Mouse (Mus musculus) T-helper 2 cell (primary cell): ENCODE data around the gene Hist1h2bh.

Experiments
- in situ Hi-C: fragments of 300-600 bp; cut with MboI, MseI; formaldehyde crosslinking; loops from one replicate; pipeline ENCODE4 v1.15.1; 2025; ENCODE audit warnings: high pct_unique_total_duplicates

Gene Hist1h2bh

DNA sequence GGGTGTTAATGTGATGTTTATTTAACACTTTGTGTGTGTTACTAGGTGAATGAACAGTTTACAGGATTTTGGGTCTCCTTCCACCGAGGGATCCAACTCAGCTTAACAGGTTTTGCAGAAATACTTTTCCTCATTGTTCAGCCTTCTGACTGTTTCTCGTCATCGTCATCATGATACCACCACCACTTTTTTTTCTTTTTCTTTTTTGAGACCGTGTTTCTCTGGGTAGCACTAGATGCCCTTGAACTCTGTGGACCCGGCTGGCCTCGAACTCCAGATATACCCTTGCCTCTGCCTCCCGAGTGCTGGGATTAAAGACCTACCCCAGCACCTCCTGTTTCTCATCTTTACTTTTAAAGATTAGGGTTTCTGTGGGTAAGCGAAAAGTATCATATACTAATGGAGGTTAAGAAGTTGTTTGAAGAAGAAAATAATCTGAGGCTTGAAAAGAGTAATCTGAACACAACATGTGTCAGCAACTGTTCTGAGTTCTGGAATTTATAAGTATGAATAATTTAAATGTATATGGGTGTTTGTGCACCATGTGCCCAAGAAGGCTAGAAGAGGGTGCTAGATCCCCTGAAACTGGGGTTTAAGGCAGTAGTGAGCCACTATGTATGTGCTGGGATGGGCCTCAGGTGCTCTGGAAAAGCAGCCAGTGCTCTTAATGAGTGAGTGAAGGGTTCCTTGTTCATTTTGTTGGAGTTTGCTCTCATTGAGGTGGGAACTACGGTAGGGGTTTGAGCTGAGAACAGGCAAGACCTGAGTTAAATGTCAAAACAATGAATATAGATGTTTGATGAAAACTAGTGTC, 10.7 kb downstream of the Hist1h2bh start:
- in situ Hi-C loops: loop anchor here (10.0 kb wide), 1 partner anchor 1488 kb away; the partner anchor contains the start of genes Hist1h2ag, Hist1h2bj and Hist1h4i

DNA sequence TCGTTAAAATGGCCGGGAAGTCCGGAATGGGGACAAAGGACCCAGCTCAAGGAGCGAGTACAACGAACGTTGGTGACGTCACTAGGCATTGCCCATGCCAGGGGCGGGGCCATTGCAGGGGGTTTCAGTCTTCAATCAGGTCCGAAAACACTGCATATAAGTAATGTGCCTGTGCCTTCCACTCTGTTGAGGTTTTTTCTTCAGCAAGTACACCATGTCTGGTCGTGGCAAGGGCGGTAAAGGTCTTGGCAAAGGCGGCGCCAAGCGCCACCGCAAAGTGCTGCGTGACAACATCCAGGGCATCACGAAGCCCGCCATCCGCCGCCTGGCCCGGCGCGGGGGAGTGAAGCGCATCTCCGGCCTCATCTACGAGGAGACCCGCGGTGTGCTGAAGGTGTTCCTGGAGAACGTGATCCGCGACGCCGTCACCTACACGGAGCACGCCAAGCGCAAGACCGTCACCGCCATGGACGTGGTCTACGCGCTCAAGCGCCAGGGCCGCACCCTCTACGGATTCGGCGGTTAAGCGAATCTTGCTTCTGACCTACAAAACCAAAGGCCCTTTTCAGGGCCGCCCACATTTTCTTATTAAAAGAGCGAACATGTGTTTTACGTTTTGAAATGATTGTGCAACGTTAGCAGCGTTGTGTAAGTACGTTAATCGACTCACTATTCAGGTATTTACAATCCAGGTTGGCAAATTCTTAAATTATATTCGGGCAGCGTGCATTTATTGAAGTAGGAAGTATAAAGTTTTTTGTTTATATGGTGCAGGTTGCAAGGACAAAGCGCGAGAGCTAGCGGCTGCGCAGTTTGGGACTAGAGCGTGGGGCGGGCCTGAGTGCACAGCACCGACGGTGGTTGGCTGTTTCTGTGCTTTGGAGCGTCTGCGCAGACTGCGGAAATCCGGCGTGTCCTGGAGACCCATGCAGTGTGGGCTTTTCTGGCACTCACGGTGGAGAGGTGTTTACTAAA, 12.0 kb downstream of the Hist1h2bh start, which contains the start of gene Hist1h4h:
Hist1h4h (plus strand) TSS at position 150 of the 975 bp plus-strand sequence.
- in situ Hi-C loops: loop anchor here (10.0 kb wide), 1 partner anchor 1486 kb away; the partner anchor contains the start of genes Hist1h2ag, Hist1h2bj and Hist1h4i

DNA sequence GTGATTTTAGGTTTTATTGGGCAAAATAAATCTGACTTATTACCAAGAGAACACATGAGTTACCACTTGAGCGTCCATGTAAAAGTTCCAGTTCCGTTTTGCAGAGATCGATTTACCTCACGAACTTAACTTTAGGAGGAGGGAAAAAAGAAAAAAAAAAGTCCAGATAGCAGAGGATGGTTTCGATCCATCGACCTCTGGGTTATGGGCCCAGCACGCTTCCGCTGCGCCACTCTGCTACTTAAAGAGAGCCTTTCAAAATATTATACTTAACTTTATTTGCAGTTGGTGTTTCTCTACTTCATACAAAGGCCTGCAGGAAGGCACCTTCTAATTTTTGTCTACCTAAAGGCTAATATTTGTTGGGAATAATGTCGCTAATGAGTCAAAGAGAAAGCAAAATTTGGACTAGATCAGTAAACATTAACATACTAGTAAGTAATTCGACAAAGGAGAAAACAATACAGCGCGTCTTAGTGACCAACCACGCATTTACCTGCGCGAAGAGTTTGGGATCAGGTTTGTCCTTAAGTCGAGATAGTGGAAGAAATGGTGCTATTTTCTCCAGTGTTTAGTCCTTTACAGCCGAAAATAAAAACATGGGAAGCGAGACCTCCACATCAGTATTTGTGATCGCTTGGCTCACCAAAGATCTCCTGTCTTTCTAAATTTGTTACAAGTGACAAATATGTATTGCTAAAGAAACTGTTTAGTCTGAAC, 12.9 kb downstream of the Hist1h2bh start:
- in situ Hi-C loops: loop anchor here (10.0 kb wide), 1 partner anchor 1486 kb away; the partner anchor contains the start of genes Hist1h2ag, Hist1h2bj and Hist1h4i

DNA sequence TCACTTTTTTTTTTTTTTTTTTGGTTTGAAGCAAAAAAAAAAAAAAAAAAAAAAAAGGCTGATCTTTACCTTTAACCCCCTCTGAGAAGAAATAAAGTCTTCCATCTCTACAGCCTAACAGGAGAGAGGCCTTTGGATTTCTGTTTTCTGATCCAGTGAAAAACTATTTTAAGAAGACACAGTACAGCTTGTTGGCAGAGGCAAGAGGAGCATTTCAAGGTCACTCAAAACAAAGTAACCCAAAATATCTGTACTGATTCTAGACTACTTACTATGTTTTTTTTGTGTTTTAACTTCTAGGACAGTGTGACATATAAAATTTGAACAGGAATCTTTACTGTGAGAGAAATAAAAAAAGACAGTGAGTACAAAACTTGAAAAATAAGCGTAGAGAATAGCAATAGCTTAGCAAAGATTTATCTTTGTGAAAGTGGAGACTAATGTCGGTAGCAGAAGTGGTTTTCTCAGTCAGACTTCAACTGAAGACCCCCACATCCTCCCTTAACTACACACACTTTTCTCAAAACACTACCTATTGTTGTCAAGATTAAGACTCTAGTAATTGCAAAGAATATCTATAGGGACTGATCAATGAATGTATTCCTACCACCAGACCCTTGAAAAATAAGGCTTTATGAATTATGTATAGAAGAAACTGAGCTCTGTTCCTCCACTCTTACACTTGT, 13.6 kb downstream of the Hist1h2bh start:
- in situ Hi-C loops: loop anchor here (5.0 to 10.0 kb wide), 2 partner anchors 232 to 1485 kb away; partner anchors contain the start of genes Hist1h2ag, Hist1h2bj and Hist1h4i

DNA sequence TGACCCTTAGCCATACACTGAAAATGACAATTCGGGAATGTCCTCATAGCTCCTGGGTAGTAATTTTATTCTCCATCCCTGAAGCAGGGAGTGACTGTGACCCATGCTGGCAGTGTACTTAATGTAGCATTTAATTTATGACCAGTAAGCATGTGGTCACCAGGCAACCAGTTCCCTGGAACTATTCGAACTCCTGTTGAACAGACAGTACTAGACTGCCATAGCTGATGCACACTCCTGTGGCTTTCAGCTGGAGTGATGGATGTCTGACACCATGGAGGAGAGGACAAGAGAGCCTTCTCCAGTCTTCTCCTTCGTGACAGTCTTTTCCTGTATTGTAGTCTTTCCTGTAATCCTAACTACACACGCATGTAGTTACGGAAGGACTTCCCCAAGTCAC, 14.2 kb downstream of the Hist1h2bh start:
- in situ Hi-C loops: loop anchor here (5.0 kb wide), 1 partner anchor 232 kb away; no protein-coding TSS in a partner anchor

DNA sequence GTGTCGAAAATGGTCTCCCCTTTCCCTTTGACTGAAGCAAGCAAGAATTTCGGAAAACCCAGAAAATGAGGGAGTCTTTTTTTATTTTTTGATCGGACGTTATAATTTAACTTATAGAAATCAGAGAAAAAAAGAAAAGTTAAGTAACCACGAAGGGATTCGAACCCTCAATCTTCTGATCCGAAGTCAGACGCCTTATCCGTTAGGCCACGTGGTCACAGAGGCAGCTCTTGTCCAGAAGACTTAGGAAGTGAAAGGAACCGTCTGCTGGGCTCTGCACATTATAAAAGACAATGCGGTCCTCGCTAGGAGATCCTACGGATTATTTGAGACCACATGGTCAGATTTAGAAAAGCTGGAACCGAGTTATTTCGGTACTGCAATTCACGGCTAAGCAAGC, 16.9 kb downstream of the Hist1h2bh start:
- in situ Hi-C loops: loop anchor here (5.0 kb wide), 1 partner anchor 229 kb away; no protein-coding TSS in a partner anchor

DNA sequence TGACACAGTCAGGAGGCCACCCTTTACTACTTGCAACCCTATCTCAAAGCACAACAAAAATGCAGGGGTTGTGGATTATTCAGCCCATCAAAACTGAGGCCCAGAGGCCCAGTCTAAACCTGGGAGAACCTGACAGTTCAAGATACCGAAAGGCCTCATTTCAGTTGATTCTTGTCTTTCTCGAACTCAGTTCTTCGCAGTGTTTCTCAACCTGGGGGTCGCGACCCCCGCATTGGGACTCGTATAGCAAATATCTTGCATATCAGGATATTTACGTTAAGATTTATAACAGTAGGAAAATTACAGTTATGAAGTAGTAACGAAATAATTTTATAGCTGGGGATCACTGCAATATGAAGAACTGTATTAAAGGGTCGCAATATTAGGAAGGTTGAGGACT, 17.3 kb downstream of the Hist1h2bh start:
- in situ Hi-C loops: loop anchor here (5.0 kb wide), 1 partner anchor 229 kb away; no protein-coding TSS in a partner anchor

DNA sequence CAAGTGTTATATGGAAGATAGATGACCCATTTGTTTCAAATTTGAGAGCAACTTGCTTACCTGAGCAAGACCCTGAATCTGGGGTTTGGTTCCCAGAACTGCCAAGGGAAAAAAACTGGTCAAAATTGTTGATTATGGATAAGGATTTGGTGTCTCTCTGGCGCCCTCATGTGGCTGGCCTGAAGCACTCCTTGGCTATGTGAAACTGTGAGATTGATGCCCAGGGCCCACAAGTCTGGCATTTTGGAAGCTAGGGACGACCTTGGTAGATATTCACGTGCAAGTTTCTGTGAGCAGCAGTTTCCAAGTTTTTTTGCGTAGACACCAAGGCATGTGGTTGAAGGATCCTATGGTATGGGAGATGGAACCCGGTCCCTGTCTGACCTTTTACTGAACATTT, 18.5 kb downstream of the Hist1h2bh start:
- in situ Hi-C loops: loop anchor here (5.0 kb wide), 2 partner anchors 227 to 1607 kb away; no protein-coding TSS in a partner anchor

DNA sequence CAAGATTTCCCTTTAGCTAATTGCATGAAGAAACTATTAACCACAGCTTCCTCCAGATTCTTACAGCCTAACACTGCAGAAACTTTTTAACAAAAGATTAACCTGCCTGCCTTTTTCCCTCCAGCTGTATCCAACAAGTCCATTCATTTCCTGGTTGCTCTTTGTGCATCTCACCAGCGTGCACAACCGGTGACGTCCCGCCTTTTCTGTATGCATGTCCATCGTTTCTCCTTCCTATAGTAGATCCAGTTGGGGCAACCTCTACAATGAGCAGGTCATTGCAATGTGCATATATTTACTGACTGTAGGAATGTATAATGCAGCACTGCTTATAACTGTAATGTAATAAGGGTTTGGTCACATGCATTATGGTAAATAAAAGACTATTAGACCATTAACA, 19.2 kb downstream of the Hist1h2bh start:
- in situ Hi-C loops: loop anchor here (5.0 kb wide), 1 partner anchor 1607 kb away; no protein-coding TSS in a partner anchor

DNA sequence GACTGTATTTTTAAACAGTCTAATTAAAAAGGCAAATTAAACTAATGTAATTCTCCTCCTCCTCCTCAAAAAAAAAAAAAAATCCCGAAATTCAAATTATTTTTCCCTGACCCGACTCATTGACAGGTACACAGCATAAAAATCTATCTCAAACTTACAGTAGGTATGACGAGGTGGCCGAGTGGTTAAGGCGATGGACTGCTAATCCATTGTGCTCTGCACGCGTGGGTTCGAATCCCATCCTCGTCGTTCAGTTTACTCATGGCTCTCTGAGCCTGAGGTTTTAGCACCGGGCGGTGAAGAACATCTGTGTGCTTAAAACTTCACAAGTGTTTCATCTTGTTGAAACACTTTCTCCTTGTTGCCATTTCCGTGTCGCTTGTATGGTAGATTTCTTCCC, 21.5 kb downstream of the Hist1h2bh start:
- in situ Hi-C loops: loop anchor here (5.0 kb wide), 1 partner anchor 1604 kb away; no protein-coding TSS in a partner anchor

DNA sequence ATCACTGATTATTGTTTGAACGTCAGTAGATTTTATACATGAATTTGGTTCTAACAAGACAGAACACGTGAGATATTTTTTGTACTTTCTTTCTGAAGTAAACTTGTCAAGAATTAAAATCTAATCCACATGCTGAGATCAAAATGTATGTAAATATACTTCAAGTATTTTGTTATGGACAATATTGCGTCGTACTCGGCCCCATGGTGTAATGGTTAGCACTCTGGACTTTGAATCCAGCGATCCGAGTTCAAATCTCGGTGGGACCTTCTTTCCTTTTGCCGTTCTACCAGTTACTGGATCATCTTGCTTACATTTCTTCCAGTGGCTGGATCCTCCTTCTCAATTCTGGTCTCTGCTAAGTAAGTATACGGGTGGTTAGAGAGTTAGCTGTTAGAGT, 23.8 kb downstream of the Hist1h2bh start:
- in situ Hi-C loops: loop anchor here (5.0 kb wide), 1 partner anchor 87 kb away; no protein-coding TSS in a partner anchor

DNA sequence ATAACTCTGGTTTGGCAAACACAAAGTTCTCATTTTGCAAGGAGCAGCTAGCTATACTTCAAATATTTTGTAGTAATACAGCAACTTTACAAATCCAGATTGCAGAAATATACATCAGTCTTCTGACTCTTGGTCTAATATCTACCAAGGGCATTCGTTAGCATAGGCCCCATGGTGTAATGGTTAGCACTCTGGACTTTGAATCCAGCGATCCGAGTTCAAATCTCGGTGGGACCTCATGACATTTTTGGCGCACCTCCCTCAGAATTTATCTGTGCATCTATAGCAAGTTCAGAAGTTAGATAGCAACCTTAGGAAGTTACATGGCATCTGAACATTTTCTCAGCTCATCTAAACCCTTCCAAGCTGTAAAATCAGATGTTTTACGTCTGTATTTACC, 24.3 kb downstream of the Hist1h2bh start:
- in situ Hi-C loops: loop anchor here (5.0 kb wide), 1 partner anchor 87 kb away; no protein-coding TSS in a partner anchor

DNA sequence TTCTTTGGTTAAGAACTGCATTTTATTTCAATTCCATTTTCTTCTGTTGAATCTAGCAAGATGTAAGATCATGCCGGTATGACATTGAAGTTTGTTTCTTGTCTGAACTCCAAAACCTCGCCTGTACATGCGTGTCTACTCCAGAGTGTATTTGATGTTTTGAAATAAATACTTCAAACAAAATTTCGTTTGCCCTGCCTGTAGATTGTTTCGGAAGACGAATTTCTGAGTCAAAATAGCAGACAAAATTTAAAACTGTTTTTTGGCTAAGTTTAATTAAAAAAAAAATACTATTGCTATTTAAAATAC, 24.9 kb downstream of the Hist1h2bh start:
- in situ Hi-C loops: loop anchor here (5.0 kb wide), 1 partner anchor 86 kb away; no protein-coding TSS in a partner anchor

DNA sequence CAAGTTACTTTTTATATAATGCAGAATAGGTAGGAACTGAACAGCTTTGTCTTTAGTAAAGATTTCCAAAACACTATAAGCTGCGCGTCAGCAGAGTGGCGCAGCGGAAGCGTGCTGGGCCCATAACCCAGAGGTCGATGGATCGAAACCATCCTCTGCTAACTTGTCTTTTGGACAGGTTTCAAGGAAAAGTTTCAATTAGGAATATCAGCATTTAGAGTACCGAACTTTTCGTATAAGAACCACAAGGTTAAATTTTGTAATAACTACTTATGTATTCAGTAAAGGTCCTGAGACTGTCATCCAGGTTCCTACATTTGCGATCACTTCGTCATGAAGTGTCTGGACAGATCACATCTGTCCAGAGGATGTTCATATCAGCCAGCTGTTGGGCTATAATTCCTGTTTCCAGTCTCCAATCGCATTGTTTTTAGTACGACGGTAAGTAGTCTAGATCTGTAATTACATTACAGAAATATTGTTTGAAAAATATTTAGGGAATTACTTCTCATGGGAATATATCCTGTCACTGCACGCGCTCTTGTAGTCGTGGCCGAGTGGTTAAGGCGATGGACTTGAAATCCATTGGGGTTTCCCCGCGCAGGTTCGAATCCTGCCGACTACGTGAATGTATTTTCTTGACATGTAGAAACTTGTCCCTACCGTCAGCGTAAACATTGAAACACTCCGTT, 25.4 kb downstream of the Hist1h2bh start:
- in situ Hi-C loops: loop anchor here (5.0 kb wide), 1 partner anchor 85 kb away; no protein-coding TSS in a partner anchor

DNA sequence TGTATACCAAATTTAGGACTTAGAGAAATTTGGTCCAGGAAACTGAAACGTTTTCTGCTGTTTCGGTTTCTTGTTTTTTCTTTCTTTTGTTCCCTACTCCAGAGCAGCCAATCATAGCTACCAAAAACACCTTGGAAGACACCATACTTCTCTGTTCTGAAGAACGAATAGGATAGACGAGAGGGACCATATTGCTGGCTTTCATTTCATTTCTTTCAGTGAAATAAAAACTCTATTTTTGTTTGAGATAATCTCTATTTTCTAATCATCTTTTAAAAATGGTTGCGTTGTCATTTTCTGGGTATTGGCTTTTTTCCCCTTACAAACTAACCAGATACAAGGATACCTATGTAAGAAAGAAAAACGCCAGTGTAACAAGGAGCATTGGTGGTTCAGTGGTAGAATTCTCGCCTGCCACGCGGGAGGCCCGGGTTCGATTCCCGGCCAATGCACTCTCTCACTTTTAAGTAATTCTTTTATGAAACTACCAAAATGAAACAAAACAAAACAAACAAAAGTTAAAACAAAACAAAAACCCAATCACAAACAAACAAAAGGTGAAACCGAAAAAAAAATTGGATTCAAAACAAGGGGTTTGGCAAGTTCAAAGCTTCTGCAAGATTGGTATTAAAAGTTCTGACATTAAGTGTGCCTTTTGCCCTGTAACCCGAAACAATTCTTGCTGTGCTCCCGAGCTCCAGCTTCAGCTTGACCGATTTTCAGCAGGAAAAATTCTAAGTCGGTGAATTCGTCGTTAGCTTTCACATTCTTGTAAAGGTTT, 26.2 kb downstream of the Hist1h2bh start:
- in situ Hi-C loops: loop anchor here (5.0 kb wide), 1 partner anchor 85 kb away; no protein-coding TSS in a partner anchor

DNA sequence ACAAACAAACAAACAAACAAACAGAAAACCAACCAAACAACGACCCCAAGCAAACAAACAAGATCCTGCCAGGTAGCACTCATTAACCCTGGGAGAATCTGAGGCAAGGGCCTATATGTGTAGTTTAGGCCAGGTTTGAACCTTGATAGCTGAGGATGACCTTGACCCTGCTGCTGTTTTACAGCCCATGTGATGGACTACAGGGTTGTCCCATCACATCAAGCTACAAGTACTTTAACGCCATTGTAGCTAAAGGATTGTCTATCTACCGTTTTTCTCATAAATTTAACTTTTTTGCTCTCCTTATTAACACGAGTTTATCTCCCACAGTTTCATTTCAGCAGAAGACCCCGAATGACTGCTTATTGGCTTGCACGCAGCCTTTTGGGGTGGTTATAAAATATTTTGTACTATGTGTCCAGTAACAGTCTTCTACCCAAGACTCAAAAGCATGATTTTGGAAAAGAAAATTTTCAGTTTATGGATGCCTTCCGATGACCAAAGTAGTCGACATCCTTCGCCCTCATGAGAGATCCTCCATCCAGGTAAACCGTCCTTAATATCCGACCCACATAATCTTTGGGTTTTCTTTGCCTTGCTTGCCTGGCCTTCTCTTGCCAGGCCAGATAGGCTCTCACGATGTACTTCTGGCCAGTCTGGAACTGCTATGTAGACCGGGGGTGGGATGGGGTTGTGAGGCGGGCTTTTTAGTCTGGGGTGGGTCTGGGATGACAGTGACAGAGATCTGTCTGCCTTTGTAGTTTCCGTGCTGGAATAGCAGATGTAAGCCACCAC, 27.2 kb downstream of the Hist1h2bh start:
- in situ Hi-C loops: loop anchor here (5.0 kb wide), 1 partner anchor 84 kb away; no protein-coding TSS in a partner anchor

DNA sequence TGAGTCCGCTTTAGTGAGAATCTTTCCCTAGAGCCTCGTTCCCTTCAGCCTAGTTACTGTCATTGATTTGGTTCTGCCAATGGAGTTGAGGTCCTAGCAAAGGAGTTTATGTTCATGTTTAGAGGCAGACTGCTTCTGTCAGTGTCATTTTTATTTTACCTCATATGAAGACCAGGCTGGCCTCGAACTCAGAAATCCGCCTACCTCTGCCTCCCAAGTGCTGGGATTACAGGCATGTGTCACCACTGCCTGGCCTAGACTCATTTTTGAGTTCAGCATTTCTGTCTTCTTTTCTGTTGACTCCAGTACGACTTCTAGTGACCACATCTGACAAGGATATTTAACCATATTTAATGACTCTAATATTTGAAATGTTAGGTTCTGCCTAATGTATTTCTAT, 27.9 kb downstream of the Hist1h2bh start:
- in situ Hi-C loops: loop anchor here (5.0 kb wide), 1 partner anchor 83 kb away; no protein-coding TSS in a partner anchor

DNA sequence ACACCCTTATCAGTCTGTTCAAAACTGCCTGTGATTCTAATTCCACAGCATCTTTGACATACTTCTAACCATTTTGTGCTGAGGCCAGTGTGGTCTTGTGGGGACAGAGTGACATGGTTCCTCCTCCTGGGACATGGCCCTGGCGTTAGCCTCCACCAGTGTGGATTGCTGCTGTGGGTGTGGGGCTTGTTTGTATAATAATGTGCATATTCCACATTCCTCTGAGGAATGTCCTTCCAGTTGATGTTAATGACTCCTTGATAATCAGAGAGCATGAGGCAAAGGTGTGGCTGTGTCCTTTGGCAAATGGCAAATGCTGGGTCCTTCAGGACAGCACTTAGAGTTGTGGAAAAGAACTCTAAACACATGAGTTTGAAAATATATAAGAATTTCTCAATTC, 29.7 kb downstream of the Hist1h2bh start:
- in situ Hi-C loops: no loop called here
